Mouse (Mus musculus) embryo, embryonic 11.5 days (tissue): ENCODE results near the gene Tab1.

Experiments
- DNase-seq: peaks from one replicate; pipeline ENCODE4 v3.0.0-alpha.2; 2012; ENCODE audit warnings: low read depth, low spot score

The Tab1 gene

GRCm38 (mm10) chr15:80132993-80133586 is at the start of gene Tab1:
Gene Tab1 (plus strand): TSS chr15:80133127.
- DNase-seq: peak; percentile 85

GRCm38 (mm10) chr15:80083276-80083731 is 49.6 kb upstream of the Tab1 start:
- DNase-seq: peak; percentile 100

DNA sequence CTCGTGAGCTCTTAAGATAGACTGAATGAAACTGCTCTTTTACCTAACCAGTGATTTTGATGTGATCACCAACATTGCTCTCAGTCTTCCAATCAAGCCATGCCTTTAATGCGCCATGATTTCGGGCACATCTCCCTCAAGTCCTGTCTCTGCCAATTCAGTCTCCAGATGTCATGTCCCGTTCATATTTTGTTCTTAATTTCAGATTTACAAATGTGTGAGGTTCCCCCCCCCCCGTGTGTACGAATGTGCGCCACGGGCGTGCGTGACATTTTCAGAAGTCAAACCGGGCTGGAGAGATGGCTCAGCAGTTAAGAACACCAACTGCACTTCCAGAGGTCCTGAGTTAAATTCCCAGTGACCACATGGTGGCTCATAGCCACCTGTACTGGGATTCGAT is 49.2 kb upstream of the Tab1 start:
- no peak for DNase-seq

- DNase-seq: no peak
Measured at GRCm38 (mm10) chr15:80087406-80088012, 45.4 kb upstream of the Tab1 start.

DNA sequence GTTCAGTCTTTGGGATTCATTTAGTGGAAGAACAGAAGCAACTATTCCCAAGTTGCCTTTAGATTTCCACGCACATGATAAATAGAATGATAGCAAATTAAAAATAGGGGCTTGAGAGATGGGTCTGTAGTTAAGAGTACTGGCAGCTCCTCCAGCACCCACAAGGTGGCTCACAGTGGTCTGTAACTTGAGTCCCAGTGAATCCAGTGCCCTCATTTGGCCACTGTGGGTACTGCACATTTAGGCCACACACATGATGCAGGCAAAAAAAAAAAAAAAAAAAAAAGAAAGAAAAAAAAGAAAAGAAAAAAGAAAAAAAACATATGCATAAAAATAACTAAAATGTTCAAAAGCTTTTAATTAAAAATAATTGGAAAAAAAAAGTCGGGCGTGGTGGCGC is 44.3 kb upstream of the Tab1 start:
- peak; percentile 89 for DNase-seq

- no peak for DNase-seq
Measured at GRCm38 (mm10) chr15:80090155-80090554, 42.8 kb upstream of the Tab1 start.

DNA sequence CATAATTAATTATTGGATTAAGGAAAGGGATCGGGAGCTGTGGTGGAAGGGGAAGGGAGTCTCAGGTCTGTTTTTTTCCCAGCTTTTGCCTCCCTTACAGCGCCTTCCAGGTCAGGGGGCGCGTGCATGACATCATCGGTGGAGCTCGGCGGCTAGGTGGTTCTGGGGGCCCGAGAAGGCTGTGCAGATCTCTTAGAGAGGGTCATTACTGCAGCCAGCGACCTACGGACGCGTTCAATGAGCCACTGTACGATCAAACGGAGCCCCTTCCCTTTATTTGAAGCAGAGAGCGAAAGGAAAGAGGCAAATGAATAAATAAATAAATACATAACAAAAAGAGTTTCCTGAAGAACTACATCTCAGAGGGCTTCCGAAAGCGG is 42.2 kb upstream of the Tab1 start:
- no peak for DNase-seq

DNA sequence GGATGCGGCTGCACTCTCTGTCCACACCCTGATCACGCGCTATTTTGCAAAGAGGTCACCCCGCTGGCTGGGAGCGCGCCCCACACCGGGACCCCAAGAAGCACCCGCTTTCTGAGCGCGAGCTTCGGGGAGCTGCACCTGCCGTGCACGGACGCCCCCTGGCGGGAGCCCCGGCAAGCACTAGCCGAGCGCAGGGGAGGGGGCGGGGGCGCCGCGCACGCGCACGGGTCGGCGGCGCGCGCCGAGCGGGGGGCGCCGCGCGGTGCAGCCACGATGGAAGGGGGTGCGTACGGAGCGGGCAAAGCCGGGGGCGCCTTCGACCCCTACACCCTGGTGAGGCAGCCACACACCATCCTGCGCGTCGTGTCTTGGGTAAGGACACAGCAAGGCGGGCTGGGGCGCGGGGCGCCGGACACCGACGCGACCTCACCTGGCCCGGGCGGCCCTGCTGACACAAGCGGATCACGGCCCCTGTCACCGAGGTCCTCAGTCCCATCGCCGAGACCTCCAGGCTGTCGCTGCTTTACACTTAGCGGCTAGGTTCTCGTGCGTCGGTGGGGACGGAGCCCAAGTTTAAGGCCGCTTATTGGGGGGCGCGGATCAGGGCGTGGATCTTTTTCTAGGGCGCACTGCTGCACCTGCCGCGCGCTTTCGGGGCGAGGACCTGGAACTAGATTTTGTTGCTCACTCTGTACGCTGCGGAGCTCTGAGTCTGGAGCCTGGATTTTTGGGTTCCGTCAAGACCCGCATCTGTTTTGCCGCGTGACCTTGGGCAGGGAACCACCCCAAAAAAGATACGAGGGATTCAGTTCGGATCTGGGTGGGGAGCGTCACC is 41.6 kb upstream of the Tab1 start, which contains the start of the genes Syngr1 and Rpl3:
Gene Syngr1 (plus strand): TSS at position 214 of the 835 bp plus-strand sequence.
Gene Rpl3 (minus strand): TSS at position 748 of the 835 bp plus-strand sequence.
- DNase-seq: no peak

GRCm38 (mm10) chr15:80092041-80092441 is 40.9 kb upstream of the Tab1 start:
- DNase-seq: no peak

DNA sequence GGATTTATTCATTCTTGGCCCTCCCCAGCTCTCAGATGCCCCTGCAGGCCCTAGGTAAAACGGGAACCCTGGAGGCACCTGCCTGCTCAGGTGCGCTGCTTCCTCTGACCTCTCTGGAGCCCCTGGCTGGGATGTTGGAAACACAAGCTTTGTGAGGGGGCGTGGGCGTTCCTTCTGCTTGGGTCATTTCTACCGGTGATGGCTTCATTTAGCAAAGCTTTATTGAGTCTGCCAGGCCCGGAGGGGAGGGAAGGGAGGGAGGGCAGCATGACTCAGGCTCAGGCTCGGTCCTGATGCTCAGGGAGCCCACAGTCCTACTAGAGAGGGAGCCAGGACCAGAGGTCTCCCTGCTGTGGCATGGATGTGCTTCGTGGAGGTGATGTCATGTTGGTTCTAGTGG is 40.3 kb upstream of the Tab1 start:
- DNase-seq: no peak

DNA sequence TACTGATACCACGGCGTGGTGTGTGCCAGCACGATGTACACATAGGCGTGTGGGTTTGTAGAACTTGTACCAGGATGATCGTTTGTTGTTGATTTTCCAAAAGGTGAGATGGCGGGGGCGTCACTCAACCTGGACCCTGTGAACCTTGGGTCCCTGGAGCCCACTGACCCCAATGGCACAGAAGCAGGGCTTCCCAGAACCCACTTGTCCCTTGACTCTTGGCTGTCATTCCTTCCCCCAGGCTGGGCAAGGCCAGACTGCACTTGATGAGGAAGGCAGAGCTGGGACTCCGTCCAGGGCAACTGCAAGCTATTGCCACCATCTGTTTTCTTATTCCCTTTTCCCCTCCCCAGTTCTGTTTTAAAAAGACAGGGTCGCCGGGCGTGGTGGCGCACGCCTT is 38.7 kb upstream of the Tab1 start:
- no peak for DNase-seq

- no peak for DNase-seq
Measured at GRCm38 (mm10) chr15:80095596-80095995, 37.3 kb upstream of the Tab1 start.

DNA sequence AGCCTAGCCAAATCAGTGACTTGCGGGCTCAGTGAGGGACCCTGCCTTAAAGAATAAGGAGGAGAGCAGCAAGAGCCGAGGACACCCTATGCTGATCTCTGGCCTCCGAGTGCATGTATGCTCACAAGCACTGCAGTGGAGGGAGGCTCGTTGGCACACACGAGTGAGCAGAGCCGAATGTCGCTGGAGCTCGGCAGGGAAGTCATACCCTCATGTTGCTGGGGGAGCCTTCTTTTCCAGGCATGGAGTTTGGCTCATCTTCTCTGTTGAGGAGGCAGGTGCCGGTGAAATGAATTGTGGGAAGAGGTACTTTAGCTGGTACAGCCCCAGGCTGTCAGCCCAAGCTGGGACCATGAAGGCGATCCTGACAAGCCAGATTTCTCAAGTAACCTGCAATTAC is 36.5 kb upstream of the Tab1 start:
- no peak for DNase-seq

DNA sequence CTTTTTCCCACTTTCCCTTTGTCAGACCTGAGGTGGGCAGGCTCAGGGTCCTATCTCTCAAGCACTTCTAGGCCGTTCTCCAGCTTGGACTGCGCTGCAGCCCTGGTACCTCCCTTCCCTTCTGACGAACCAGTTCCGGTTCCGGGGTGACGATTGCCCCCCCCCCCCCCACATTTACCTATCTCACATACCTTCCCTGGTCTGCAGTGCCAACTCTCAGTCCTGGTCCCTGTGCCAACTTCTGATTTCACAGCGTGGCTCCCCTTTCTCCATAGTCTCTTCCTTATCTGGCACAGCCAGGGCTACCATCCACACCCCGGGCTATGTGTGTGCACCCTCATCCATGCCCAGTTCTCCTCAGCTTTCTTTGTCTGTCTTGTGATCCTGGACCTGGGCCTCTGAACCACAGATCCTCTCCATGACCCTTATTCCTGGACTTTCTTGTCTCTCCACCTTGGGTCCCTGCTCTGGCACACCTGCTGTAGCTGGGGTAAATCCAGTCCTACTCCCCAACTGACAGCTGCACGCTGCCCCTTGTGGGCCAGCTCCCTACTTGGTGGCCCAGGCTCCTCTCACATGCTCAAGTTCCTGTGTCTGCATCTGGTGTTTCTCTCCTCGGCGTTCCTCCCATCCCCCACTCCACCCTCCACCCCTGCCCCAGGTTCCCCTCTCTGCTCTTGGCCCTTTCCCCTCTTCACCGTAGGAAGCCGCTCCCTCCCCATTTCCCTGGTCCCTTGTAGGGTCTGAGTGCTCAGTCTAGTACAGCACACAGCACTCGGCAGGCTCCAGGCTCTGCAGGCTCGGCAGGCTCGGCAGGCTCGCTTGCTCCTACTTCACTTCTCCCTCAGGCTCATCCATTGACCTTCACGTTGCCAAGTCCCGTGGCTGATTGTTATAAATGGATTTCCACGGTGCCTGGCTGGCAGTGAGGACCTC is 35.7 kb upstream of the Tab1 start:
- DNase-seq: no peak

DNA sequence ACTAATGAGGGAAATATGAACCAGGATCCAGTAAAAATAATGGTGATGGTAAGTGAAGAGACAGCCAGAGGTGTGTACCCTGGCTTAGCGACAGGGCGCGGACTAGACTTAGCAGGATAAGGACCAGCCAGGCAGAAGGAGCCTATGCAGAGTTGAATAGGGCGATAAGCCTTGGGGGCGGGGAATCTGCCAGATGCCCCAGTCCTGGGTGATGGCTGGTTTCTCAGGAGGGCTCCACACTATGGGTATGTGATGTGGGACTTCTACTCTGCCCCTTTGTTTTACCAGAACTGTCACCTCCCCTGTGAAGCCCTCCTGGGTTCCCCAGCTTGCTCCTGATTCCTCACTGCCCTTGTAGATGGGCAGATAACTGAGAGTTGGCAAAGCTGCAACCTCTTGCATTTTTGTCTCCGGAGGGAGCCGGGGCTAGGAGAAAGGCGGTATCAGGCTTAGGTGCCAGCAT is 34.9 kb upstream of the Tab1 start:
- no peak for DNase-seq

- no peak for DNase-seq
Measured at GRCm38 (mm10) chr15:80098809-80099208, 34.1 kb upstream of the Tab1 start.

DNA sequence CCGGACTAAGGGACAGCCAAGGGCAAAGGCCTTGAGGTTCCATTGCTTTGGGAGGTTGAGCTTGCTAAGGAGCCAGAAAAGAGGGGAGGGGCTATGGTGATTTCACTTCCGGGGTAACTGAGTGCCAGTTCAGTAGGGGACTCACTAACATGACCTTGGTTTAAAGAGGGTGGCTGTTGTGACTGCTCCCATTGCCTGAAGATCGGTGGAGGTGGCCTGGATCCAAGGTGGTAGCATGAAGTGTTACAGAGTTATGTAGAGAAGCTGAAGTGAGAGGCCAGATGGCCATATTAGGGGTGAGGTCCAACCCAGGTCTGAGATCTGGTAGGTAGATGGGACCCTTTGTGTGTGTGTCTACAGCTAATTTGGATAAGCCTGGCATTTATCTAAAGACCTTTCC is 33.5 kb upstream of the Tab1 start:
- DNase-seq: no peak

GRCm38 (mm10) chr15:80100196-80100595 is 32.7 kb upstream of the Tab1 start:
- DNase-seq: no peak

DNA sequence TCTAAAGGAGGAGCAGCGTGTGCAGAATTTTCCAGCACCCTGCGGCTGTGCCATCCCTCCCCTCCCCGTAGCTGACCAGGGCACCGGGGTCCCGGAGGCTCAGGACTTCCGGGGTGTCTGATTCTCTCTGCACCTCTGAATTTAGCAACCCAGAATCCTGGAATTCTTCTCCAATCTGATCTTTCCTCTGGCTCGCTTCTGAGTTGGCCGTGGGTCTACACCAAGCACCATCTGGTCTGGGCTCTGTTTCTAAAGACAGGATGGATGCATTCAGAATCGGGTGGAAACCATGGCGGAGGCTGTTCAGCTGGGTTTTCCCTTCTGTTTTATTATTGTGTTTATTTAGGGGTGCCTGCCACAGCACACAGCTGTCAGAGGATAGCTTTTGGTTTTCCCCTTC is 32.1 kb upstream of the Tab1 start:
- no peak for DNase-seq

DNA sequence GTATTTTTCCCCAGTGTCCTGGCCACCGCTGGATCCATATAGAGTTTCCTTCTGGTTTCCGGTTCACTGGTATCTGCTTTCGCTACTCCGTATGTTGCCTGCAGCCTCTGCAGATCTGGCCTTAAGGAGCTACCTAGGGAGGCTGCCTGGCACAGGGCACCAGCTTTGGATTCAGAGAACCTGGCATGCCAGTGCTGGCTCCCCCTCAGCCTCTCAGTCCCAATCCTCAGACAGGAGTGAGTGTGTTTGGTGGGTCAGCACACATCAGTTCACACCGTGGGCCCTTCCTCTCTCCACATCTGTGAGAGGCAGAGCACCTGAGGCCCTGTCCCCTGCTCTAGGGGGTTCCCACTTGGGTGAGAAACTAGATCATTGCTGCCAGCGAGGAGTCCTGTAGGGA is 31.4 kb upstream of the Tab1 start:
- no peak for DNase-seq

DNA sequence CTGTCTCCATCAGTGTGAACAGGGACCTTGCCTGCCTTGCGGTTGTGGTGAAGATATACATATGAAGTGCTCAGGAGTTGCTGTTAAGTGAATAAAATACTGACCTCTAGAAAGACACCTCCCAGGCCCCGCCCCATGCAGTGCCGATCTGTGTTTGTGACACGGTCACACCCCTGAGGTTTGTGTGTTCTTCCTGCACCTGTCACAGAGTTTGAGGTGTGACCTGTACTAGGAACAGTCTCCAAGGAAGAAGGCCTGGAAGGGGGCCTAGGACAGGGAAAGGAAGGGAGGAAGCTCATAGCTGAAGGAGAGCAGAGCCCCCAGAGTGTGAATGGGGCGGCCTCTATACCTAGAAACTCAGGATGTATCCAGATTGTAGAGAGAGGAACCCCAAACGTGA is 30.4 kb upstream of the Tab1 start:
- no peak for DNase-seq
